Mouse (Mus musculus) telencephalon, adult 2 months (tissue): ENCODE measurements around the gene Rora.

ENCODE experiments used
- DNase-seq: peaks from one replicate; pipeline ENCODE4 v3.0.0-alpha.2; 2011; ENCODE audit warnings: low read depth, low spot score

Rora gene

GRCm38 (mm10) chr9:69397760-69398452 is 744.3 kb downstream of the Rora start, which contains the start of gene Ice2:
Gene Ice2 (plus strand): TSS chr9:69397906.
- peak; percentile 62 for DNase-seq

- no peak for DNase-seq
Observed at GRCm38 (mm10) chr9:69398453-69398850, 744.9 kb downstream of the Rora start.

GRCm38 (mm10) chr9:69404671-69405070 is 751.1 kb downstream of the Rora start:
- DNase-seq, result peak; percentile 6

GRCm38 (mm10) chr9:69419476-69419875 is 765.9 kb downstream of the Rora start:
- DNase-seq, result peak; percentile 9

- DNase-seq, result no peak
Observed at GRCm38 (mm10) chr9:69430531-69430930, 776.9 kb downstream of the Rora start.

GRCm38 (mm10) chr9:69431863-69432555 is 778.4 kb downstream of the Rora start:
- DNase-seq, result peak; percentile 21

- DNase-seq, result no peak
Observed at GRCm38 (mm10) chr9:69435194-69435593, 781.6 kb downstream of the Rora start.

- no peak for DNase-seq
Observed at GRCm38 (mm10) chr9:69435662-69436061, 782.1 kb downstream of the Rora start.
